Mouse (Mus musculus) megakaryocyte, embryonic 14.5 days (primary cell): Measurements from ENCODE around the gene Hcls1.

ENCODE experiments used
- FLI1 ChIP-seq: IDR thresholded peaks from 2 replicates; pipeline ENCODE4 v1.6.1; 2012; ENCODE audit warnings: low read length, inconsistent platforms, mixed read lengths
- GATA1 ChIP-seq: IDR thresholded peaks from 3 replicates; pipeline ENCODE4 v1.6.1; 2012; ENCODE audit warnings: mixed read lengths, low read length, inconsistent platforms, borderline replicate concordance

- TF ChIP-seq GATA1: no peak
- no peak for TF ChIP-seq FLI1
Measured at GRCm38 (mm10) chr16:36931976-36932375, 2.8 kb upstream of the Hcls1 start.
